Mouse (Mus musculus) midbrain, embryonic 14.5 days (tissue): ENCODE measurements at regions not wholly inside any gene's neighbourhood (a gene's known extent, or its start where the extent isn't known, plus 50 kb on each side); places are given as distances from the start of the nearest gene placed in this dataset.

ENCODE experiments used
- ATAC-seq: fragments of 200-750 bp; cut with Nextera tagmentation; 2 replicates; pipeline ENCODE4 v1.8.0; 2017; ENCODE audit warnings: moderate number of reproducible peaks, moderate library complexity; ENCODE audit not compliant: low FRiP score, low TSS enrichment
- DNase-seq: peaks from one replicate; pipeline ENCODE4 v3.0.0-alpha.2; 2015
- H3K27ac ChIP-seq: fragments of 300-500 bp; sonication (generic); replicated peaks from 2 replicates; pipeline ENCODE4 v1.5.1; 2014; ENCODE audit warnings: mild to moderate bottlenecking, low read depth, low read length, moderate library complexity
- H3K27me3 ChIP-seq: fragments of 300-500 bp; sonication (generic); 2 replicates; pipeline ENCODE4 v1.6.1; 2014; ENCODE audit warnings: low read length, control low read depth, mixed read lengths; ENCODE audit not compliant: control insufficient read depth, insufficient read depth
- H3K36me3 ChIP-seq: fragments of 300-500 bp; sonication (generic); 2 replicates; pipeline ENCODE4 v1.6.1; 2014; ENCODE audit warnings: low read length, control low read depth; ENCODE audit not compliant: control insufficient read depth, insufficient read depth
- H3K4me1 ChIP-seq: fragments of 300-500 bp; sonication (generic); 2 replicates; pipeline ENCODE4 v1.6.1; 2014; ENCODE audit warnings: mild to moderate bottlenecking, antibody characterized with exemption, low read length, control low read depth; ENCODE audit not compliant: control insufficient read depth, insufficient read depth
- H3K4me2 ChIP-seq: fragments of 300-500 bp; sonication (generic); 2 replicates; pipeline ENCODE4 v1.6.1; 2014; ENCODE audit warnings: mild to moderate bottlenecking, low read length, moderate library complexity
- H3K4me3 ChIP-seq: fragments of 300-500 bp; sonication (generic); replicated peaks from 2 replicates; pipeline ENCODE4 v1.5.1; 2014; ENCODE audit warnings: low read depth, low read length
- H3K9ac ChIP-seq: fragments of 300-500 bp; sonication (generic); replicated peaks from 2 replicates; pipeline ENCODE4 v1.6.1; 2014; ENCODE audit warnings: mild to moderate bottlenecking, low read length, moderate library complexity
- H3K9me3 ChIP-seq: fragments of 300-500 bp; sonication (generic); 2 replicates; pipeline ENCODE4 v1.6.1; 2016; ENCODE audit warnings: low read length, control low read depth, mixed read lengths; ENCODE audit not compliant: control insufficient read depth
- WGBS: fragments of 180-500 bp; shearing (Covaris S2); extraction: QIAGEN DNeasy Blood & Tissue Kit; methylation state at CpG from one replicate; pipeline ENCODE4 v1.1.7; 2014; 5-methylcytosine and 5-hydroxymethylcytosine counted together

DNA sequence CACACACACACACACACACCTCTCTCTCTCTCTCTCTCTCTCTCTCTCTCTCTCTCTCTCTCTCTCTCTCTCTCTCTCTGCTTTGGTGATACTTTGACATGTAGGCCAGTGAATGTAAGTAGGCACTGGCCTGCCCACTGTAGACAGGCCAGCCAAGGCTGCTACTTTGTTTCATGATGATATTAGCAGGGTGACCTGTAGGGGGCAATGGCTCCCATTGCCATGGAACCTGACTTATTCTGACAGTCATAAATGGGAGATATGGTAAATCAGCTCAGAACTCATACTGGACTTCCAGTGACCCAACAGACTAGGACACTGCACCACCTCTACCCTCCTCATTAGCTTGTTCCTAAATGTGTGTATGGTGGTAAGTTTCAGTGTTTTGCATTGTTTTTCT is 235.0 kb upstream of the Gm10192 start:
- no peak overlapping the region for H3K9ac ChIP-seq
- DNase-seq (no peak), ATAC-seq (no peak)
- no peak overlapping the region for H3K4me2 ChIP-seq
- no peaks in the 10 kb centered on the region for H3K9me3 ChIP-seq
- H3K27me3 ChIP-seq: no peaks in the 10 kb centered on the region
- no peaks in the 10 kb centered on the region for H3K36me3 ChIP-seq
- H3K4me3 ChIP-seq: no peak overlapping the region
- no peak overlapping the region for H3K27ac ChIP-seq
- no peaks in the 10 kb centered on the region for H3K4me1 ChIP-seq

DNA sequence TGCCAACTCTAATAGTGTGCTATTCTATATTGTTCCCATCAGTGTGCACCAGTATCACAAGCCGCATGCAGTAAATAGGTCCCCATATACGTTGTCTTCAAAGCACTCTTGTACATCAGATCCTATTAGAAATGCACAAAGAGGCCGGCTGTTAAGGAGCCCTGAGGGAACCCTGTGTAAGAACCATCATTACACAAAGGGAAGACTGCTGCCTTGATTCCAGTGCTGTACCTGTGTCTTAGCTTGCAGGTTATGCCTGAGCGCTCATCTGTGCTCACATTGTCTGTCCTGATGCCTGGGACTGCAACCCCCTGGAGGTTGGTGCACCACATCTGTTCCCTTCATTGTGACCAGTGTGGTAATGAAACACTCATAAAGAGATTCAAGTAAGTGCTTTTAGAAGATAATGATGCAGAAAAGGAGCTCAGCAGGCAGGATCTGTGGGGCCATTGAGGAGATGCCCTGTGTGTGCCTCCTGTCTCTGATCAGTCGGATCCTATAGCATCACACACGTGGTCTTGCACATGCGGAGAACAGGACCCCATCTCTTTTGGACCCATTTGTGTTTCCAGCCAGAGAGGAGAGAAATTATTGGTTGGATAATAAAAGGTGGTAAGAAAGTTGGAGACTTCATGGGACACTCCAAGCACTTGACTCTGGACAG is 225.8 kb upstream of the Gm10192 start:
- Histone ChIP-seq H3K36me3 (no peaks in the 10 kb centered on the region), H3K27ac (no peak overlapping the region), H3K9me3 (no peaks in the 10 kb centered on the region), H3K27me3 (no peaks in the 10 kb centered on the region), H3K4me2 (no peak overlapping the region), H3K4me3 (no peak overlapping the region), H3K9ac (no peak overlapping the region), H3K4me1 (no peaks in the 10 kb centered on the region)
- peak; percentile 46; the same call in 1 of the 2 replicates for ATAC-seq
- WGBS: 27% methylated on average over 7 of the region's 7 CpGs
- DNase-seq: peak; percentile 35

- Histone ChIP-seq H3K9me3 (no peaks in the 10 kb centered on the region), H3K9ac (no peak overlapping the region), H3K4me2 (no peak overlapping the region), H3K36me3 (no peaks in the 10 kb centered on the region), H3K27me3 (no peaks in the 10 kb centered on the region), H3K27ac (no peak overlapping the region), H3K4me1 (no peaks in the 10 kb centered on the region), H3K4me3 (no peak overlapping the region)
- 88% methylated on average over 3 of the region's 3 CpGs for WGBS
- no peak for DNase-seq
- no peak for ATAC-seq
These were observed 211.8 kb upstream of the Gm10192 start for GRCm38 (mm10) chr4:97394697-97395280.

DNA sequence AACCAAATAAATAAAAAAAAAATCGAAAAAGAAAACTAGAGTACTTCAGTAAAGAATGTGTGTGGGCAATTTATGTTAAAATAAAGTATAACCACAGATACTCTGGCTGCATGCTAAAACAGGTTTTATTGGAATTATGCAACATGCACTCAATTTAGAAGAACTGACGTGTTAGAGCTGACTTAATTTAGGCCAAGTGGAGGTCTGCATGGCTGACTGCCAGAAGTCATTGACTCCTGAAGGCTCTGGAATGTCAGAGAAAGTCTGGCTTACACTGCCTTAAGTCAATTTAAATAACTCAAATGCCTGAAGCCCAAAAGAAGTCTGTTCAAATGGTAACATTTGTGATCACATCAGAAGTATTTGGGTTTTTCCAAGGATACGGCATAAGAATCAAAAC is 198.1 kb upstream of the Gm10192 start:
- Histone ChIP-seq H3K36me3 (no peaks in the 10 kb centered on the region), H3K27ac (no peak overlapping the region), H3K4me2 (no peak overlapping the region), H3K9me3 (no peaks in the 10 kb centered on the region), H3K4me1 (no peaks in the 10 kb centered on the region), H3K27me3 (no peaks in the 10 kb centered on the region), H3K9ac (no peak overlapping the region), H3K4me3 (no peak overlapping the region)
- ATAC-seq: no peak
- peak; percentile 28 for DNase-seq
- WGBS: 76% methylated on average over 3 of the region's 3 CpGs

- no peak for ATAC-seq
- no peak overlapping the region for H3K4me3 ChIP-seq
- peak; percentile 38 for DNase-seq
- H3K4me2 ChIP-seq: no peak overlapping the region
- no peaks in the 10 kb centered on the region for H3K4me1 ChIP-seq
- no peak overlapping the region for H3K9ac ChIP-seq
- WGBS: 36% methylated on average over 8 of the region's 8 CpGs
- no peaks in the 10 kb centered on the region for H3K27me3 ChIP-seq
- H3K9me3 ChIP-seq: no peaks in the 10 kb centered on the region
- H3K27ac ChIP-seq: no peak overlapping the region
- H3K36me3 ChIP-seq: no peaks in the 10 kb centered on the region
These were observed 194.9 kb upstream of the Gm10192 start for GRCm38 (mm10) chr4:97377593-97378542.

DNA sequence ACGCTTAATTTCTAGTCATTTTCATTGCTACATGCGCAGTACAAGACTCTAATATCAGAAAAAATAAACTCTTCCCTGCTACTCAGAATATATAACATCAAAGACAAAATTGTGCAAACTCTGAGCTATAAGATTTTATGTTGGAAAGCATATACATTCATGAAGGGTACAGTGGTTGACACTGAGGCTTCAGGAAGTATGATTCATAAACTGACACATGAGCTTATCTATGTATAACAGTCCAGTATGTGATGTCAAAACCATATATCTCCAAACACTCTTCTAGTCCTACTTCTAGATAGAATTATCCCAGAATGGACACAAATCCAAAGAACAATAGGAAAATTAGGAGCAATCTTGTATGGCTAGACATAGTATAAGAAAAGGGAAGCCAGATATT is 177.5 kb upstream of the Gm10192 start:
- DNase-seq (no peak), ATAC-seq (no peak)
- H3K27ac ChIP-seq: no peak overlapping the region
- no peak overlapping the region for H3K4me3 ChIP-seq
- no peak overlapping the region for H3K9ac ChIP-seq
- 92% methylated on average over 2 of the region's 2 CpGs for WGBS
- no peak overlapping the region for H3K4me2 ChIP-seq
- no peaks in the 10 kb centered on the region for H3K27me3 ChIP-seq
- H3K36me3 ChIP-seq: no peaks in the 10 kb centered on the region
- H3K9me3 ChIP-seq: no peaks in the 10 kb centered on the region; the same call in 1 of the 2 replicates
- no peaks in the 10 kb centered on the region for H3K4me1 ChIP-seq

GRCm38 (mm10) chr4:97357958-97358357 is 175.0 kb upstream of the Gm10192 start:
- no peak overlapping the region for H3K4me3 ChIP-seq
- no peaks in the 10 kb centered on the region for H3K36me3 ChIP-seq
- no peaks in the 10 kb centered on the region; the same call in 1 of the 2 replicates for H3K9me3 ChIP-seq
- H3K27me3 ChIP-seq: no peaks in the 10 kb centered on the region
- H3K27ac ChIP-seq: no peak overlapping the region
- ATAC-seq: no peak
- 65% methylated on average over 1 of the region's 1 CpGs for WGBS
- peak; percentile 5 for DNase-seq
- H3K9ac ChIP-seq: no peak overlapping the region
- H3K4me2 ChIP-seq: no peak overlapping the region
- no peaks in the 10 kb centered on the region for H3K4me1 ChIP-seq

- Histone ChIP-seq H3K27ac (no peak overlapping the region), H3K4me1 (no peaks in the 10 kb centered on the region), H3K36me3 (no peaks in the 10 kb centered on the region), H3K9ac (no peak overlapping the region), H3K27me3 (no peaks in the 10 kb centered on the region), H3K4me3 (no peak overlapping the region), H3K4me2 (no peak overlapping the region), H3K9me3 (no peaks in the 10 kb centered on the region)
- 61% methylated on average over 3 of the region's 3 CpGs for WGBS
- DNase-seq (peak; percentile 31), ATAC-seq (no peak)
These were observed 163.8 kb upstream of the Gm10192 start for GRCm38 (mm10) chr4:97346799-97347198.
